Mouse (Mus musculus) naive thymus-derived CD4-positive, alpha-beta T cell, adult 5 months (primary cell): ENCODE data around the gene Dcaf7. TPM values are rescaled to one million over a fixed set of nuclear protein-coding genes. Genes with fewer than 3 reads are reported as not detected.

Experiments
- polyA plus RNA-seq: library from polyadenylated mRNA; unstranded; fragments of 100-300 nt; shearing (Covaris generic); gene quantifications from one replicate; pipeline ENCODE4 v1.2.1, GENCODE M21; 2017

The Dcaf7 gene
- polyA plus RNA-seq = 101 TPM

DNA sequence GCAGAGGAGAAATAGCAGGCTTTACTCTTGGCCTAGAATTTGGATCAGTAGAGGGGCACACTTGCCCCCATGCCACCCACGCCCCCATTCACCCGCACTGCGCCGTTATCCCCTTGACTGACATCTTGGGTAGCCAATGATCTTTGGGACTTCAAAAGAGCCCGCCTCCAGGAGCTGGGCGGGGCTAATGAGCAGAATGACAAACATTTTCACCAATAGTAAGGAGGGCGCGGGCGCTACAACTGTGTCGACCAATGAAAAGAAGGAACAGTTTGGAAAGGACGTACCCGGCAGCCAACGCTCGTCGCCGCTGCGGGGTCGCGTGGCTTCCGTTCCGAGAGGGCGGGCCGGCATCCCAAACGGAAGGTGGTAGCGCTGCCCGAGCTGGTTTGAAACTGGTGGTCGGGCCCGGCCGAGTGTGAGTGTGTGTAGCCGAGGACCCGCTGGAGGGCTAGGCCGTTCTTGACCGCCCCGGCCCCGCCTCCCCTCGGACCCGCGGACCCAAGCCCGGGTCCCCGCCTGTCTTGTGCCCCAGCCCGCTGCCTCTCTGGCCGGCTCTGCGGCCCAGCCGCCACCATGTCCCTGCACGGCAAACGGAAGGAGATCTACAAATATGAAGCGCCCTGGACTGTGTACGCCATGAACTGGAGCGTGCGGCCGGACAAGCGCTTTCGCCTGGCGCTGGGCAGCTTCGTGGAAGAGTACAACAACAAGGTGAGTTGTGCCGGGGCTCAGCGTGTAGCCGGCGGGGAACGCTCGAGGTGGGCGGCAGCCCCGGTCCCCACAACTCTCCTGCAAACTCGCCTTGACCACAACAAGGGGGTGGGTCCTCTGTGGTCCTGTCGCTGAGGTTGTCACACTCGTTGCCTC, at the start of gene Dcaf7:
Gene Dcaf7 (plus strand): TSS at position 325 of the 870 bp plus-strand sequence.

DNA sequence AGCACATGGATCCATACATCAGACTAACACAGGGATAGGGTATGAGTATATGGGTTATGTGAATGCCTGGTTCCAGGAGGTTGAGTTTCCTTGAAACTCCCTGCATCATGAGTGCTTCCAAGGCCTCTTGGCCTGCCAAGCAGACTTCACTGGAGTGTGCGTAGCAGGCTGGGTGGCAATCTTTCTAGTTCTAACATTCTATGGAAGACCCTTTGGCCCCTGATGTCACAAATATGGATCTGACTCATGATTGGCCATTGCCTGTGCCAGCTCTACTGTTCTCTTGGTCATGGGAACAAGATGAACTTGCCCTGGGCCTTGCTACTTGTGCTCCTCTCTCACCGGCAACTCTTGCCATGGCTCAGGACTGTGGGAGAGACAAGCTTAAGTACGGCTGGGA, 42.3 kb upstream of the Dcaf7 start, which contains the start of gene Ace3:
Gene Ace3 (plus strand): TSS at position 301 of the 400 bp plus-strand sequence.

GRCm38 (mm10) chr11:106007821-106008220, 28.9 kb upstream of the Dcaf7 start, which contains the start of gene Kcnh6:
Kcnh6 (plus strand) TSS chr11:106008124.

DNA sequence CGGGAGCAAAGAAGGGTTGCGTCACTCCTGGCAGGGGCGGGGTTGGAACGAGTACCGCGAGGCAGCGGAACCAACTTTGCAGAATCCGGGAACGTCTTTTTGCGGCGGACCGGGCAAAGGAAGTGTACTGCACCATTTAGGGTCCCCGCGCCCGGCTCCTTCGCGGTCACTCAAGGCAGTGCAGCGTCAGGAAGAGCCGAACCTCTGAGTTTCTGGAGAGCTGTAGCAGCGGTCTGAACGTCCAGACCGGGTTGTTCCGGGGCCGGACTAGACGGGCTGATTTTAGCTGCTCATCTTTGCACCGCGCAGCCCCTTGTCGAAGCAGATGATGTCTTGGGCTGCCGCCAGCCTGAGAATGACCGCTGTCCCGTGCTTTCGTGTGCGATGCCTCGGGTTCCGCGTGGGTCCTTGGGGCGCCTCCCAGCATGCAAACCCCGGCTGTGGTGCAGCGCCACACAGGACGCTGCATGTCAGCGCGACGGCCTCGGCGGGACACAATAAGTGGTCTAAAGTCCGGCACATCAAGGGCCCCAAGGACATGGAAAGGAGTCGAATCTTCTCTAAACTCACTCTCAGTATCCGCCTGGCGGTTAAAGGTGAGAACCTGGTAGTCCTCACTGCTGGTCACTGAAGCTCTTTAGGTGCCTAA, 29.4 kb downstream of the Dcaf7 start, which contains the start of gene Taco1:
Gene Taco1 (plus strand): TSS at position 139 of the 649 bp plus-strand sequence.

GRCm38 (mm10) chr11:106083708-106084701, 47.3 kb downstream of the Dcaf7 start, which contains the start of gene Map3k3:
Map3k3 (plus strand) TSS chr11:106084613.

Other genes starting within 250 kb of the Dcaf7 start
- gene Cyb561, start 83.5 kb upstream of the Dcaf7 start, polyA plus RNA-seq = 0.37 TPM
- gene Ace, start 68.9 kb upstream of the Dcaf7 start, polyA plus RNA-seq = not detected
- gene Ace3, start 42.2 kb upstream of the Dcaf7 start, polyA plus RNA-seq = not detected
- gene Kcnh6, start 28.7 kb upstream of the Dcaf7 start, polyA plus RNA-seq = 0.14 TPM
- 7.3 TPM for gene Taco1, start 29.2 kb downstream of the Dcaf7 start, polyA plus RNA-seq
- gene Map3k3, start 47.7 kb downstream of the Dcaf7 start, polyA plus RNA-seq = 201 TPM
- gene Gm10840, start 124.0 kb downstream of the Dcaf7 start, polyA plus RNA-seq = 1.7 TPM
- 1,361 TPM for gene Limd2, start 124.0 kb downstream of the Dcaf7 start, polyA plus RNA-seq
- gene Strada, start 165.3 kb downstream of the Dcaf7 start, polyA plus RNA-seq = 26.2 TPM
- 71.3 TPM for gene Ccdc47, start 179.5 kb downstream of the Dcaf7 start, polyA plus RNA-seq
- gene Ddx42, start 180.1 kb downstream of the Dcaf7 start, polyA plus RNA-seq = 124 TPM
- gene Ftsj3, start 219.2 kb downstream of the Dcaf7 start, polyA plus RNA-seq = 94.9 TPM
- 148 TPM for gene Psmc5, start 219.3 kb downstream of the Dcaf7 start, polyA plus RNA-seq
- gene Smarcd2, start 236.1 kb downstream of the Dcaf7 start, polyA plus RNA-seq = 141 TPM
- not detected for gene Tcam1, start 239.8 kb downstream of the Dcaf7 start, polyA plus RNA-seq